Mouse (Mus musculus): ENCODE data around the gene Rapgef6. TPM values are rescaled to one million over a fixed set of nuclear protein-coding genes. Genes with fewer than 3 reads are reported as not detected.

The Rapgef6 gene
- polyA plus RNA-seq, 1 experiment from 2014 or later = 38.8 TPM

DNA sequence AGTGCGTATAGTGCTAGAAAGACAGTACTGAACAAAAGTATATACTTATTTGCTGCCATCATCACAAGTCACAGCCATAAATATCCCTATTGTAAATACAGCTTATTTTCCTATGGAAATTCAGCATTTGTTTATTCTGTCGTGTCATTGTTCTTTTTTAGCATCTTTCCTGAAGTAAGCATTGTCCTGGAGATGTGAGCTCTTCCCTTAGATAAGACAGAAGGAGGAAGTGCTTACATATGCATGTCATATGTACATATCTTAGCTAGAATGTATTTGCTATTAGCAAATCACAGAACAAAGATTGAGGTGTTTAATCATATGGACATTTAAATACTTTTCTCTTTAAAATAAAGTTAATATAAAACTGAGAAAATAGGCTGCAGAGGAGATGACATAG, 132.8 kb downstream of the Rapgef6 start:
- no peak for ATAC-seq (ENCODE audit: low read depth)
- no peaks in the 10 kb centered on the region for H3K9me3 ChIP-seq (ENCODE audit: control insufficient read depth, low read length)
- no peak overlapping the region for H3K4me3 ChIP-seq (ENCODE audit: low read length)
- whole genome bisulfite sequencing = 74% methylated on average over 2 of the region's 2 CpGs
- peaks cover 3% of the 10 kb centered on the region; the same call in 1 of the 2 replicates for H3K36me3 ChIP-seq (ENCODE audit: control insufficient read depth, insufficient read depth, low read length)
- H3K27me3 ChIP-seq (ENCODE audit: control insufficient read depth, insufficient read depth, low read depth, low read length) = no peaks in the 10 kb centered on the region
- no peak overlapping the region for H3K4me2 ChIP-seq (ENCODE audit: low read depth, low read length)
- H3K27ac ChIP-seq (ENCODE audit: low read length) = no peak overlapping the region
- no peak overlapping the region for H3K9ac ChIP-seq (ENCODE audit: low read length)
- H3K4me1 ChIP-seq (replicated peaks; ENCODE audit: control insufficient read depth, insufficient read depth, low read length) = no peaks in the 10 kb centered on the region

DNA sequence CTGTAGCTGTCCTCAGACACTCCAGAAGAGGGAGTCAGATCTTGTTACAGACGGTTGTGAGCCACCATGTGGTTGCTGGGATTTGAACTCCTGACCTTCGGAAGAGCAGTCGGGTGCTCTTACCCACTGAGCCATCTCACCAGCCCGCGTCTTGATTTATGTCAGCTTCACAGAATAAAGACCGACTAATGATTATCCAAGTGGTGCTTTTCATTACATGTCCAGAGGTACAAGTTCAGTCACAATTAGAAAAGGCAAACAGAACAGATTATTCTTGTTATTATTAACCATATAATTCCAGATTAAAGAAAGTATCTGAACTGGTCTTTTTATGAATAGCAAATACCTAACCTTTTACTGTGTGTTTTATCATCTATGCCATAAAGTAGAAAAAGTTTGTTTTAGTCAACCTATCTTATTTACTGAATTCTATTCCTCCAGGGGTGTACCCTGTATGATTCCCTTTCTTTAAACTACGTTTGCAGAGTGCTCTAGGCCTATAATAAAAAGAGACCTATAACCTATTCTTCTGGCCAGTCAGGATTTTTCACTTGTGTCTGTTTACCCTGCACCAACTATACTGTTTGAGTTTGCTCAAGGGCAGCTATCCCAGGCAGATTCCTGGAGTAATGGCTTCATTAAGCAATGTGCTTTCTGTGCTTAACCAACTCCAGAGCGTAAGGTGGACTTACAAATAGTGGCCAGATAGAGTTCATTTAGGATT, 151.1 kb downstream of the Rapgef6 start:
- H3K4me2 ChIP-seq (ENCODE audit: low read depth, low read length) = no peak overlapping the region
- no peak overlapping the region for H3K27ac ChIP-seq (ENCODE audit: low read length)
- H3K4me1 ChIP-seq (replicated peaks; ENCODE audit: control insufficient read depth, insufficient read depth, low read length) = no peaks in the 10 kb centered on the region
- H3K9ac ChIP-seq (ENCODE audit: low read length) = no peak overlapping the region
- H3K36me3 ChIP-seq (ENCODE audit: control insufficient read depth, insufficient read depth, low read length) = peaks cover 9% of the 10 kb centered on the region; the same call in 1 of the 2 replicates
- H3K4me3 ChIP-seq (ENCODE audit: low read length) = no peak overlapping the region
- no peaks in the 10 kb centered on the region for H3K9me3 ChIP-seq (ENCODE audit: control insufficient read depth, low read length)
- no peak for ATAC-seq (ENCODE audit: low read depth)
- WGBS = 57% methylated on average over 8 of the region's 8 CpGs
- no peaks in the 10 kb centered on the region for H3K27me3 ChIP-seq (ENCODE audit: control insufficient read depth, insufficient read depth, low read depth, low read length)

DNA sequence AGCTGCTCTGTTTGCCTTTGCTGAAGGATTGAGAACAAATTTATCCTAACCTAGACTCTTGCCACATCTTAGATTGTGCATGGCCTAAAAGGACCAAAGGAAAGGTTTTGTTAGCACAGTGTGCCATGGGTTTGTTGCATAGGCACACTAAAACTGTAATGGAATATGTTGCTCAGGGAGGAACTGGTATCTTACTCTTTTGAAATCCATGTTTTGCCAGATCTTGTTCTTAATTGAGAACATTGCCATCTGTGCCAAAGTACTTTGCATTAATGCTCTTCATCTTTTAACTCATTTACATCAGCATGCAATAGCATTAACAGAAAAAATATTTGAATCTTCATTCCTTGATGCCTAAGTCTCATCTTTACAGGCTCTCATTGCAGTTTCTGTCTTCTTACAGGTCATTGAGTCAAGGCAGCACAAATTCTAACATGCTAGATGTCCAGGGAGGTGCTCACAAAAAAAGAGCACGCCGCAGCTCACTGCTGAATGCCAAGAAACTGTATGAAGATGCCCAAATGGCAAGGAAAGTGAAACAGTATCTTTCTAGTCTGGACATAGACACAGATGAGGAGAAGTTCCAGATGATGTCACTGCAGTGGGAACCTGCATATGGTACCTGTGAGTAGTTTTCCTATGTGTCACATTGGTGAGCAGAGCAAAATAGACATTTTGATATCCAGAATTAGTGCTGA, 153.3 kb downstream of the Rapgef6 start:
- Histone ChIP-seq H3K4me1 (replicated peaks; ENCODE audit: control insufficient read depth, insufficient read depth, low read length) (no peaks in the 10 kb centered on the region), H3K4me2 (ENCODE audit: low read depth, low read length) (no peak overlapping the region), H3K27ac (ENCODE audit: low read length) (no peak overlapping the region), H3K27me3 (ENCODE audit: control insufficient read depth, insufficient read depth, low read depth, low read length) (no peaks in the 10 kb centered on the region), H3K4me3 (ENCODE audit: low read length) (no peak overlapping the region), H3K9me3 (ENCODE audit: control insufficient read depth, low read length) (no peaks in the 10 kb centered on the region), H3K36me3 (ENCODE audit: control insufficient read depth, insufficient read depth, low read length) (peaks cover 17% of the 10 kb centered on the region), H3K9ac (ENCODE audit: low read length) (no peak overlapping the region)
- 91% methylated on average over 2 of the region's 2 CpGs for WGBS
- ATAC-seq (ENCODE audit: low read depth) = no peak

DNA sequence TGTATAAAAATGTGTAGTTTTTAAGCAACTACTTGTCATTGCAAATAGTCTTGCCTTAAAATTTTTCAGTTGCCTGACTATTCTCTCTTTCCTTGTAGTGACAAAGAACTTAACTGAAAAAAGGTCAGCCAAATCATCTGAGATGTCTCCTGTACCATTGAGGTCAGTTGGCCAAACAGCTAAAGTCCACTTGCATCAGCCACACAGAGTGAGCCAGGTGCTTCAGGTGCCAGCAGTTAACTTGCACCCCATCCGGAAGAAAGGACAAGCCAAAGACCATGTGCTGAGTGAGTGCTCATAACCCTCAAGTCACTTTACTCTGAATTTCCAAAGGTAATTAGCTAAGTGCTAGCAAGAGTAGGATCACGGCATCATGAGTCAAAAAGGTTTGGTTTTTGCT, 156.5 kb downstream of the Rapgef6 start:
- Histone ChIP-seq H3K27ac (ENCODE audit: low read length) (no peak overlapping the region), H3K4me3 (ENCODE audit: low read length) (no peak overlapping the region), H3K9ac (ENCODE audit: low read length) (no peak overlapping the region), H3K36me3 (ENCODE audit: control insufficient read depth, insufficient read depth, low read length) (peaks cover 20% of the 10 kb centered on the region), H3K9me3 (ENCODE audit: control insufficient read depth, low read length) (no peaks in the 10 kb centered on the region), H3K4me2 (ENCODE audit: low read depth, low read length) (no peak overlapping the region), H3K27me3 (ENCODE audit: control insufficient read depth, insufficient read depth, low read depth, low read length) (no peaks in the 10 kb centered on the region), H3K4me1 (replicated peaks; ENCODE audit: control insufficient read depth, insufficient read depth, low read length) (no peaks in the 10 kb centered on the region)
- no peak for ATAC-seq (ENCODE audit: low read depth)
- 92% methylated on average over 2 of the region's 2 CpGs for WGBS

DNA sequence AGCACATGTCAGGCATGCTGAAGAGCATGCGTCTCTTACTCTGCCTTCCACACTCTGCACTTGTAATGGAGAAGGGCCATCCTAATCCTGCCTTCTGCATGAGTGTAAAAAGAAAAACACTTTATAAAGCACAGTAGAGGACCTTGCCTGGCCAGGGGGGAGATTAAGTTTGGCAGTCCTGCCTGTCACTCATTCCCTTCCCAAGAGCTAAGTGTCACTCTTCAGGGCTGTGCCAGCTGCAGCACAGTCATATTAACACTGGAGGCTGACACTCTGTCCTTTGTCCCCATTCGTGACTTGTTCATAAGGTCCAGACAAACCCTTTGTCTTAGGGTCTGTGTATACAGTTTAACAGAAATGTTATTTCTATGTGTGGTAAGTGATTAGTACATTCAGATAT, 162.2 kb downstream of the Rapgef6 start:
- Histone ChIP-seq H3K36me3 (ENCODE audit: control insufficient read depth, insufficient read depth, low read length) (peaks cover 24% of the 10 kb centered on the region), H3K4me2 (ENCODE audit: low read depth, low read length) (no peak overlapping the region), H3K27ac (ENCODE audit: low read length) (no peak overlapping the region), H3K4me3 (ENCODE audit: low read length) (no peak overlapping the region), H3K9me3 (ENCODE audit: control insufficient read depth, low read length) (no peaks in the 10 kb centered on the region), H3K4me1 (replicated peaks; ENCODE audit: control insufficient read depth, insufficient read depth, low read length) (no peaks in the 10 kb centered on the region), H3K9ac (ENCODE audit: low read length) (no peak overlapping the region), H3K27me3 (ENCODE audit: control insufficient read depth, insufficient read depth, low read depth, low read length) (no peaks in the 10 kb centered on the region)
- 83% methylated on average over 2 of the region's 2 CpGs for WGBS
- no peak for ATAC-seq (ENCODE audit: low read depth)

DNA sequence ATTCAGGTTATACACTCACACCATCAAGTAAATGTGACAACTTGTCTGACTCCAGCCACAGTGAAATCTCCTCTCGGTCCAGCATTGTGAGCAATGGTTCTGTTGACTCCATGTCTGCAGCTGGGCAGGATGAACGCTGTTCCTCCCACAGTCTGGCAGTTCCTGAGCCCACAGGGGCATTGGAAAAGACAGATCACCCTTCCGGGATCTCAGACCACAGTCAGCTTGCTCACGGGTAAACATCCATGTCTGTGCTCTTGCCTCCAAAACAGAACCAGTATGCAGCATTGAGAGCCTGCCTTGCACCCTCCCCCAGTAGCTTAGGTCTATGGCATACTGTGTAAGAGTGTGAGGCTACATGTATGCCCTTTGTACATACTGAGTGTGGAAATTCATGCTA, 167.5 kb downstream of the Rapgef6 start:
- Histone ChIP-seq H3K9me3 (ENCODE audit: control insufficient read depth, low read length) (no peaks in the 10 kb centered on the region), H3K27me3 (ENCODE audit: control insufficient read depth, insufficient read depth, low read depth, low read length) (no peaks in the 10 kb centered on the region), H3K4me1 (replicated peaks; ENCODE audit: control insufficient read depth, insufficient read depth, low read length) (no peaks in the 10 kb centered on the region), H3K4me3 (ENCODE audit: low read length) (no peak overlapping the region), H3K36me3 (ENCODE audit: control insufficient read depth, insufficient read depth, low read length) (peaks cover 20% of the 10 kb centered on the region), H3K4me2 (ENCODE audit: low read depth, low read length) (no peak overlapping the region), H3K9ac (ENCODE audit: low read length) (no peak overlapping the region), H3K27ac (ENCODE audit: low read length) (no peak overlapping the region)
- WGBS = 80% methylated on average over 4 of the region's 4 CpGs
- no peak for ATAC-seq (ENCODE audit: low read depth)

DNA sequence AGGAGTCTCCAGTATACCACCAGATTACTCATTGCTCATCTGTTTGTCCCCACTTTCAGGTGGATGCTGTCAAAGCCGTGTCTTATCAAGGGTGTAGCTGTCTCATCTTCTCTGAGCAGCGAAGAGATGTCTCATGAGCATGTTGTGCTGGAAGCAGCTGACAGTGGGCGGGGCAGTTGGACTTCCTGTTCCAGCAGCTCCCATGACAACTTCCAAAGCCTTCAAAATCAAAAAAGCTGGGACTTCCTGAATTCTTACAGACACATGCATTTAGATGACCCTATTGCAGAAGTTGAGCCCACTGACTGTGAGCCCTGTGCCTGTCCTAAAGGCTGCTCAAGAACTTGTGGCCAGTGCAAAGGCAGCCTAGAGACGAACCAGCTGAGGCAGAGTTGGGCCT, 168.5 kb downstream of the Rapgef6 start:
- Histone ChIP-seq H3K4me2 (ENCODE audit: low read depth, low read length) (no peak overlapping the region), H3K4me1 (replicated peaks; ENCODE audit: control insufficient read depth, insufficient read depth, low read length) (no peaks in the 10 kb centered on the region), H3K9me3 (ENCODE audit: control insufficient read depth, low read length) (no peaks in the 10 kb centered on the region), H3K4me3 (ENCODE audit: low read length) (no peak overlapping the region), H3K27ac (ENCODE audit: low read length) (no peak overlapping the region), H3K36me3 (ENCODE audit: control insufficient read depth, insufficient read depth, low read length) (peaks cover 16% of the 10 kb centered on the region), H3K27me3 (ENCODE audit: control insufficient read depth, insufficient read depth, low read depth, low read length) (no peaks in the 10 kb centered on the region), H3K9ac (ENCODE audit: low read length) (no peak overlapping the region)
- ATAC-seq (ENCODE audit: low read depth) = no peak
- 72% methylated on average over 4 of the region's 4 CpGs for WGBS

DNA sequence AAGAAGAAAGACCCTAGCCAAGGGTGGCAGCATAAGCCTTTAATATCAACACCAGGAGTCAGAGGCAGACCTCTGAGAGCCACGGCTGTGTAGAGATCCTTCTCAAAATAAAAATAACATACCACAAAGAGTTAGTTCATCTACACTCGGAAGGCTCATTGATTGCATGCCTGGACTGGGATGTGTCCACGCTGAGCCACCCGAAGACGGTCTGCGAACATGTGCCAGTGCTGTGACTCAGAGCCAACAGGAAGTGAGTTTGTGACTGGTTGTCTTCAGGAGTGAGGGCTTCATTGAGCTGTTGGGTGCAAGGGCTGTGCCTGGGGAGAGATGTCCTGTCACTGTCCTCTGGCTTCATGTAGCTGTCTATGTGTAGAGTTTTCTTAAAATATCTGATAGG, 171.0 kb downstream of the Rapgef6 start:
- Histone ChIP-seq H3K36me3 (ENCODE audit: control insufficient read depth, insufficient read depth, low read length) (peaks cover 27% of the 10 kb centered on the region), H3K4me2 (ENCODE audit: low read depth, low read length) (no peak overlapping the region)
- 80% methylated on average over 6 of the region's 6 CpGs for WGBS

DNA sequence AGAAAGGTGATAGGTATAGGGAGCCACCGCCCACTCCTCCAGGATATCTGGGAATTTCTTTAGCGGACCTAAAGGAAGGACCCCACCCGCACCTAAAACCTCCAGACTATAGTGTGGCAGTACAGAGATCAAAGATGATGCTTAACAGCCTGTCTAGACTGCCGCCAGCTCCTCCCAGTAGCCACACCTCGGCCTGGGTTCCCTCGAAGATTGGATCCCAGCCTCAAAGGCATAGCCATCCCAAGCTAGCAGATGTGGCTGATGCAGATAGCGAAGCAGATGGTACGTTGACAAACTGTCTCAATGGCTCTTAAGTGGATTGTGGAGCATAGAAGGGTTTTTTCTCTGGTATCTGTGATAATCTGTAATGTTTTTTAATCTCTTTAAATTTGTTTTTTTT, 171.6 kb downstream of the Rapgef6 start:
- 83% methylated on average over 8 of the region's 8 CpGs for WGBS
- peaks cover 27% of the 10 kb centered on the region for H3K36me3 ChIP-seq (ENCODE audit: control insufficient read depth, insufficient read depth, low read length)
- no peak overlapping the region for H3K27ac ChIP-seq (ENCODE audit: low read length)
- H3K4me3 ChIP-seq (ENCODE audit: low read length) = no peak overlapping the region
- no peak for ATAC-seq (ENCODE audit: low read depth)
- no peaks in the 10 kb centered on the region for H3K27me3 ChIP-seq (ENCODE audit: control insufficient read depth, insufficient read depth, low read depth, low read length)
- no peak overlapping the region for H3K4me2 ChIP-seq (ENCODE audit: low read depth, low read length)
- no peaks in the 10 kb centered on the region for H3K9me3 ChIP-seq (ENCODE audit: control insufficient read depth, low read length)
- no peak overlapping the region for H3K9ac ChIP-seq (ENCODE audit: low read length)
- no peaks in the 10 kb centered on the region for H3K4me1 ChIP-seq (replicated peaks; ENCODE audit: control insufficient read depth, insufficient read depth, low read length)

More for the DNA sequence above, 171.0 kb downstream of the Rapgef6 start:
- H3K4me1 ChIP-seq (replicated peaks; ENCODE audit: control insufficient read depth, insufficient read depth, low read length) = no peaks in the 10 kb centered on the region
- no peak overlapping the region for H3K27ac ChIP-seq (ENCODE audit: low read length)
- ATAC-seq (ENCODE audit: low read depth) = no peak
- H3K9me3 ChIP-seq (ENCODE audit: control insufficient read depth, low read length) = no peaks in the 10 kb centered on the region
- H3K4me3 ChIP-seq (ENCODE audit: low read length) = no peak overlapping the region
- no peak overlapping the region for H3K9ac ChIP-seq (ENCODE audit: low read length)
- no peaks in the 10 kb centered on the region for H3K27me3 ChIP-seq (ENCODE audit: control insufficient read depth, insufficient read depth, low read depth, low read length)
